Mouse (Mus musculus): Measurements from ENCODE around the gene Trip6. TPM values are rescaled to one million over a fixed set of nuclear protein-coding genes. Genes with fewer than 3 reads are reported as not detected.

Gene Trip6
- polyA plus RNA-seq, 1 experiment from 2014 or later = 62.2 TPM

- Histone ChIP-seq H3K36me3 (no peaks in the 10 kb centered on the region), H3K27ac (no peak overlapping the region), H3K4me3 (no peak overlapping the region), H3K4me1 (peaks cover 6% of the 10 kb centered on the region; the same call in 1 of the 2 replicates), H3K9me3 (no peaks in the 10 kb centered on the region), H3K27me3 (ENCODE audit: insufficient read depth, poor library complexity, severe bottlenecking) (peaks cover 15% of the 10 kb centered on the region; the same call in 1 of the 2 replicates)
- DNase-seq (ENCODE audit: low spot score) = no peak
- 90% methylated on average over 11 of the region's 11 CpGs for WGBS
Measured at GRCm38 (mm10) chr5:137264787-137265186, 49.4 kb downstream of the Trip6 start.

GRCm38 (mm10) chr5:137263897-137264720 is 50.1 kb downstream of the Trip6 start:
- H3K27ac ChIP-seq = no peak overlapping the region
- DNase-seq (ENCODE audit: low spot score) = no peak
- 74% methylated on average over 14 of the region's 14 CpGs for WGBS
- H3K36me3 ChIP-seq = no peaks in the 10 kb centered on the region
- peaks cover 6% of the 10 kb centered on the region; the same call in 1 of the 2 replicates for H3K4me1 ChIP-seq
- no peaks in the 10 kb centered on the region for H3K9me3 ChIP-seq
- no peak overlapping the region for H3K4me3 ChIP-seq
- peaks cover 15% of the 10 kb centered on the region; the same call in 1 of the 2 replicates for H3K27me3 ChIP-seq (ENCODE audit: insufficient read depth, poor library complexity, severe bottlenecking)

Small RNAs within 50 kb of the gene (microRNA-seq; reads per million reads assigned to microRNA genes)
- gene Mir7036 (0.76 reads per million), gene Mir8116 (not detected)

Other genes with a start within 250 kb of the Trip6 start
- 0.07 and 0.51 TPM in 2 replicates for gene Serpine1, start 242.1 kb downstream of the Trip6 start, polyA plus RNA-seq (2016; fragmentation: Nextera tagmentation; extraction: Ambion mirVana)
- gene Trim56, start 198.2 kb downstream of the Trip6 start, polyA plus RNA-seq (2016; fragmentation: Nextera tagmentation; extraction: Ambion mirVana) = 6.4 and 7.4 TPM in 2 replicates
- gene Muc3, start 165.1 kb downstream of the Trip6 start, polyA plus RNA-seq (2016; fragmentation: Nextera tagmentation; extraction: Ambion mirVana) = not detected in 2 replicates
- gene Muc3a, start 102.0 kb downstream of the Trip6 start, polyA plus RNA-seq (2016; fragmentation: Nextera tagmentation; extraction: Ambion mirVana) = 0.40 and 0.83 TPM in 2 replicates
- gene Ache, start 26.9 kb downstream of the Trip6 start, polyA plus RNA-seq (2016; fragmentation: Nextera tagmentation; extraction: Ambion mirVana) = 10.7 and 24.1 TPM in 2 replicates
- gene Ufsp1, start 19.8 kb downstream of the Trip6 start, polyA plus RNA-seq (2016; fragmentation: Nextera tagmentation; extraction: Ambion mirVana) = 11.1 and 12.3 TPM in 2 replicates
- 124 and 147 TPM in 2 replicates for gene Srrt, start 6.7 kb downstream of the Trip6 start, polyA plus RNA-seq (2016; fragmentation: Nextera tagmentation; extraction: Ambion mirVana)
- gene Slc12a9, start 19.2 kb upstream of the Trip6 start, polyA plus RNA-seq (2016; fragmentation: Nextera tagmentation; extraction: Ambion mirVana) = 10.6 and 12.0 TPM in 2 replicates
- gene Ephb4, start 35.7 kb upstream of the Trip6 start, polyA plus RNA-seq (2016; fragmentation: Nextera tagmentation; extraction: Ambion mirVana) = 36.4 and 42.5 TPM in 2 replicates
- 0.04 and 0.25 TPM in 2 replicates for gene Zan, start 162.7 kb upstream of the Trip6 start, polyA plus RNA-seq (2016; fragmentation: Nextera tagmentation; extraction: Ambion mirVana)
- 50.6 and 56.6 TPM in 2 replicates for gene Pop7, start 188.1 kb upstream of the Trip6 start, polyA plus RNA-seq (2016; fragmentation: Nextera tagmentation; extraction: Ambion mirVana)
- gene Gigyf1, start 204.1 kb upstream of the Trip6 start, polyA plus RNA-seq (2016; fragmentation: Nextera tagmentation; extraction: Ambion mirVana) = 8.0 and 10.8 TPM in 2 replicates
- gene Epo, start 218.8 kb upstream of the Trip6 start, polyA plus RNA-seq (2016; fragmentation: Nextera tagmentation; extraction: Ambion mirVana) = 0.28 and 2.3 TPM in 2 replicates
- gene Gnb2, start 219.1 kb upstream of the Trip6 start, polyA plus RNA-seq (2016; fragmentation: Nextera tagmentation; extraction: Ambion mirVana) = 287 and 294 TPM in 2 replicates
- gene Actl6b, start 239.1 kb upstream of the Trip6 start, polyA plus RNA-seq (2016; fragmentation: Nextera tagmentation; extraction: Ambion mirVana) = 0.07 TPM in 1 of 2 replicates, not detected in the other